Mouse (Mus musculus) monocyte, adult 5-6 weeks (primary cell): Measurements from ENCODE around the gene Il34. TPM values are rescaled to one million over a fixed set of nuclear protein-coding genes. Genes with fewer than 3 reads are reported as not detected.

ENCODE experiments used
- ATAC-seq: fragments of 153-309, 156-312 bp; replicated peaks from 2 replicates; pipeline ENCODE4 v1.8.0; 2017; ENCODE audit warnings: mild to moderate bottlenecking; ENCODE audit not compliant: low TSS enrichment, insufficient number of reproducible peaks, severe bottlenecking, poor library complexity, low FRiP score
- total RNA-seq: library from RNA; stranded (forward); fragments of 200-1000, 200-491, 200-594 nt; gene quantifications from 3 replicates; pipeline ENCODE4 v1.2.3, GENCODE M21; 2017

The Il34 gene
- total RNA-seq, 1 experiment from 2014 or later, result not detected

DNA sequence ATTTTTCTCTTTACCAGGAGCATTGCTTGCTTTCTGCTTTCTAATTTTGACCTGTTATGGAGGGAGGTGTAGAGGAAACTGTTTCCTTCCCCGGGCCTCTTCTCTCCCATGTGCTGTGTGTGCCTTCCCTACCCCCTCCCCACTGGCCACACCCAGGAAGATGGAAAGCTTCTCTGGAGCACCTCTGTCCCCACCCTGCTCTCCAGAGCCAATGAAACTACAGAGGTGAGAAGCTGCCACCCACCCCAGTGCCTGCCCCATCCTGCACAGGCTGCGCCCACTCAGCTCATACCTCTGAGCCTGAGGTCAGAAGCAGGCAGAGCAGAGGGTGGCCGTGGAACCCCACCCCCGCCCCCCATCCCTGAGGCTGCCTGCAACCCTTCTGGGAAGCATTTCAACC lies 51.0 kb downstream of the Il34 start:
- ATAC-seq, result no peak

- ATAC-seq, result no peak
Measured at GRCm38 (mm10) chr8:110751490-110751889, 54.2 kb downstream of the Il34 start.

DNA sequence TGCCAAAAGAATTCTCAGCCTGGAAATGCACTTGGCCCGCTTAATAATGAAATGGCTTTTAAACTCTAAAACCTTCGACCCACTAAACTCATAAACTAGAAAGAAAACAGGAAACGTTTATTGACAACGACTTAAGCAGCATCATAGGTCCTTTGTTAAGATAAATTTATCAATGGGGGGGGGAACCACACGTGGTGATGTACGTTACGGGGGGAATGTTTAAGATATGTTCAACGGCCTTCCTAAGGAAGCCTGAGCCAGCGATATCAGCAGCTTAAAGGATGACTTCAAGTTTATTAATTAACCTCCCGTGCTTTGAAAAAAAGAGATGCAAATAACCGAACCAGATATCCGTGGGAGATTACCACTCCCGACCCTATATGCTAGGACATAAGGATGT lies 55.5 kb downstream of the Il34 start:
- no peak for ATAC-seq

DNA sequence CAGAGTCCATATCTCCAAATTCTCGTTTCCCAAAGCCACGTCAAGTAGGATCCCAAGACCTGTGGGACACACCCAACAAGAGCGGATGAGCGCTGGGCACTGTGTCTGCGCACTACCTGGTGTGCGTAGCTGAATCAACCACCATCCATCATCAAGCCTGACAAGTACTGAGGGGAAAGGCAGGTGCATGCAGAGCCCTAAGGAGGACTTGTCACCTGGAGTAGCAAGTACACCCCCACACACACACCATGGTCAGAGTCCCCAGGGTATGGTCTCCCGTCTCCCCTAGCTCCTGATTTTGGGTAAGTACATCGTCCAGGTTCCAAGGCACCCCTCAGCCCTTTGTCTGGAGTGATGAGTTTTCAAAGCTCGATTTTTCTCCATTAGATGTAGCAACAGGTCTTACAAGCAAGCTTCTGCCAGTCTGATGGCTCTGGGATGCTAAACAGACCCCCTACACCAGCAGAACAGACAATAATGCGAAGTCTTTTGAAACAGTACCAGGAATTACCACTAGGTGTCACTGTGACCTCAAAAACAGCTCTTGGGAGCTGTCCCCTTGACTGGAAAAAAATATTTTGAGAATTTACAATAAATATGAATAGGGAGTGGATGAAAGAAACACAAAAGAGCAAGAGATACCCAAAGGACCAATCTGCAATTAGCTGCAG lies 56.1 kb downstream of the Il34 start:
- no peak for ATAC-seq

DNA sequence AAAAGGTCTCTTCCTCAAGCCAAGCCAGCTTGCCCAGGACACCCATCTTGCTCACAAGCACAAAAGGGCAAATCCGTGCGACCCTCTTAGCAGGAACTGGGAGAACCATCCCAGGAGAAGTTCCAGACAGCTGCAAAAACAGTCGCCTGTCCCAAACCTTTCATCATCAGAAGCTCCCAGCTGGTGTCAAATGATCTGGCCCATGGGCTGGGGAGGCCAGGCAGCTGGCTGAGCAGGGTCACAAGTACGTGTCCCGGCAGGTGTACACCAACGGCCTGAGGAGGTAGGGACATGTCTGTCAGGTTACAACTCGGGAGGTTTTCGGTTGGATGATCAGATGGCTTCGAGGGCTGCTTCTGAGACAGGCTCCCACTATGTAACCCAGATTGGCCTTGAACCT lies 59.1 kb downstream of the Il34 start:
- no peak for ATAC-seq

DNA sequence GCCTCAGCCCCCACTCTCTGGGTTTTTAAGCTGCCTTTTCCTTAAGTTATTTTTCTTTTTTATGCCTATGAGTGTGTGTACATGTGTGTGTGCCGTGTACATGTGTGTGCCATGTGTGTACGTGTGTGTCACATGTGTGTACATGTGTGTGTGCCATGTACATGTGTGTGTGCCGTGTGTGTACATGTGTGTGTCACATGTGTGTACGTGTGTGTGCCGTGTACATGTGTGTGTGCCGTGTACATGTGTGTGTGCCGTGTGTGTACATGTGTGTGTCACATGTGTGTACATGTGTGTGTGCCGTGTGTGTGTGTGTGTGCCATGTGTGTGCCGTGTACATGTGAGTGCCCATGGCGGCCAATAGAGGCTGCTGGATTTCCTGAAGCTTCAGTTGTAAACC lies 60.6 kb downstream of the Il34 start:
- ATAC-seq, result no peak

DNA sequence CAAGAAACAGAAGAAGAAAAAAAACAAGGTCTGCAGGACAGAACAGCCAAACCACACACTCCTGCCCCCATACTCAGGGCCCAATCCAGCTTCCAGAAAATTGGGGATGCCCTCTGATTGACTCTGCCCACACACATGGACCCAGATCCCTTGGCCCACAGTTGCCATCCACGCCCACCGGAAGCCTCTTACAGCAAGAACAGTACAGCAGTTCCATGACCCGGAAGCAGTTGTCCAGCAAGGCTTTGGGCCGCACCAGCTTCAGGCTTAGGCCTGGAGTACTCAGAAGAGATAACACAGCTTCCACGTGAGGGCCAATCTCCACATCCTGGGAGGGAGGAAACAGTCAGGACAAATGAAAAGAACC lies 63.3 kb downstream of the Il34 start:
- no peak for ATAC-seq

GRCm38 (mm10) chr8:110741816-110742451 lies 63.8 kb downstream of the Il34 start:
- ATAC-seq, result no peak

DNA sequence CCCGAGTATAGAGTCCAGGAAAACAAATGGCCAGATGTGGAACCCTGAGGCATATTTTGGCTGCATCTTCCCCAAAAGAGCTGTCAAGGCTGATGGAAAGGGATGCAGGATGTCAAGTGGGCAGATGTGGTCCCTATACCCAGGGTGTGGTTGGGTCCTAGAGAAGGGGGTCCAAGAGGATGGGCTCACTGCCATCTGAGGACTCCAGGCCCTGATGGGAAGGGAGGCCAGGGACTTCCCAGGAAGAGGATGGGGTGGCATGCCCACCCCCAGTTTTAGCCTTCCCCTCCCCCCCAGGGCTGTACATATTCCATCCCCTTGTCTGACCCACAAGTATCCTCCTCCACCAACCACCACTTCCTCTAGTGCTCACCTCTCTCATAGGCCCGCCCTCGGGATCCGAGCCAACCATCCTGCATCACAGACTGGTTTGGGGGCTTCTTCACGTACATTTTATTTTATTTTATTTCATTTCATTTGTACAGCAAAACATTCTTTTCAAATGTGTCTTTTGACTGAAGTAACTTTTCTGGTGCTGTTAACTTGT lies 65.0 kb downstream of the Il34 start:
- ATAC-seq, result no peak

- no peak for ATAC-seq
Measured at GRCm38 (mm10) chr8:110738591-110739195, 67.0 kb downstream of the Il34 start.

- ATAC-seq, result no peak
Measured at GRCm38 (mm10) chr8:110733036-110733435, 72.7 kb downstream of the Il34 start.

DNA sequence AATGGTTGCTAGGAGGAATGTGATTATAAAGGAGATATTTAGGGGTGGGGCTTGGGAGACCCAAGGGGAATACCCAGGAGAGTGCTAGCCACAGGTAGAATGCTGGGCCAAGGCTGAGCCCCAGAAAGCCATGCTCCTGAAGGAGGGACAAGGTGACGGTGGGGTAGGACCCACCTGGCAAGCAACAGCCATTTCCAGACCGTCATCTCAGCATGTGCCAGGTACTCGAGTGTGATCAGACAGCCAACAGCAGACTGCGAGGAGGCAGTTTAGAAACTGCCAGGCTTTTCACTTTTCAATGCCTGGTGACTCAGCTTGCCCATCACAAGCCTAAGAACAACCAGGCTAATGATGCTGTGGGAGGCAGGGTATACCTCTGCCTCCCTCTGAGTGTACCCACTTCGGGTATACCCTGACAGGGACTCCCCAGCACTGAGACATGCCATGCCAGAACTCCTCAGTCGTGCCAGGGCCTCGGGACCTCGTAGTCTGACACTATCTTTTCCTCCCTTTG lies 74.3 kb downstream of the Il34 start:
- ATAC-seq, result no peak

DNA sequence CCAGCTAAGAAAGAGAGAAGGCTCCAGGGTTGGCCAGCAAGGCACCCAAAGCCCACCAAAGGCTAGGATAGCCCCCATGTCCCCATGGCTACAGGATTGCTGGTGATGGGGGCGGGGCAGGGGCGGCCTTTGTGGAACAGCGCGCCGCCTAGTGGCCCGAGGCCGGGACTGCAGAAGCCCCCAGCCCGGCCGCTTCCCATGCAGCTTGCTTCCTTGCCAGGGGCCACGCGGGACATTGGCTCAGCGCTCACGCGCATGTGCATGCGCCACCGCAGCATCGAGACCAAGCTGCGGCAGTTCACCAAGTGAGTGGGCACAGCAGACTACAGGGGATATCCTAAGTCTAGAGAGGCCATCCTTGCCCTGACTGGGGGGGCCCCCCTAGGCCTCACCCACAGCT lies 78.8 kb downstream of the Il34 start:
- ATAC-seq, result no peak

GRCm38 (mm10) chr8:110725084-110725838 lies 80.5 kb downstream of the Il34 start:
- no peak for ATAC-seq

DNA sequence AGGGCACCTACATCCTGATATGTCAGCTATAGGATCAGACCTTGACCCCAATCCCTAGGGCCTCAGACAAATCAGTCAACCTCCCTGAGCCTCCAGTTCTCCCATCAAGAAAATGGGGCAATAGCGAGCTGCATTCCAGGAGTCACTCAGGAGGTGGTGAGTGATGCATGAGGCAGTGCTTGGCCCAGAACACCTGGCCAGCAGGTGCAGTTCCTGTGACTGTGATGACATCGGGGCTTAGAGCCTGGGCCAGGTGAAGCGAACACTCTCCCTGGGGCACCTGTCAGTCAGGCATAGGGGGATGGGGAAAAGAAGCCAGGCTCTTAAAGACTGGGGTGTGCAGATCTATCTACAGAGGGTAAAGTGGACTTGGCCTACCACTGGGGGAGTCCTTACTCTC lies 81.2 kb downstream of the Il34 start:
- ATAC-seq, result no peak

DNA sequence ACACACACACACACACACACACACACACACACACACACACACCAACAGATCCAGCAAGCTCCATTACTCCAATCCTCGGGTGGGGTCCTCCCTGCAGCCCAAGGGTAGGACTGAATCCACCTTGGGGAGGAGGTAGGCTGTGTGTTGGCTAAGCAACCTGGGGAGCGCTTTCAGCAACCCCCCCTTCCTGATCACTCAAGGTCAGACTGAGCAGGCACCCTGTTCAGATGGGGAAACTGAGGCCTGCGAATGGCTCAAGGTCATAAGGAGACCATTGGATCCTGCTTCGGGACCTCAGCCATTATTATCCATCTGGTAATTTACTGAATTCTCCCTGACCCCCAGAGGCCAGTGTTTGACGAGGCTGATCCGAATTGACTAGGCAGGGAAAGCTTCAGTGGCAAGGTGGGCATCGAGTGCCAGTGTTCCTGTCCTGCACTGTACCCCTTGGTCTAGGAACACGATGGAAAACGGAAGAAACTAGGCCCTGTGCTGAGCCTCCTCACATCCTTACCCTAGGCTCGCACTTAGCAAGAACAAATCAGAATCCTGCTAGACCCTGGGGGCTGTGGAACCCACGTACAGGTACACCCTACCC lies 83.2 kb downstream of the Il34 start:
- no peak for ATAC-seq

GRCm38 (mm10) chr8:110721606-110722413 lies 83.9 kb downstream of the Il34 start:
- ATAC-seq, result no peak
